Mouse (Mus musculus) embryonic facial prominence, embryonic 12.5 days (tissue): Measurements from ENCODE around the gene Frmd8. TPM values are rescaled to one million over a fixed set of nuclear protein-coding genes. Genes with fewer than 3 reads are reported as not detected.

Experiments used
- ATAC-seq: fragments of 200-750 bp; cut with Nextera tagmentation; 2 replicates; pipeline ENCODE4 v1.8.0; 2017; ENCODE audit not compliant: insufficient number of reproducible peaks, insufficient read depth, low FRiP score, low TSS enrichment
- H3K27ac ChIP-seq: fragments of 300-500 bp; sonication (generic); 2 replicates; pipeline ENCODE4 v1.5.1; 2016; ENCODE audit warnings: mild to moderate bottlenecking
- H3K27me3 ChIP-seq: fragments of 300-500 bp; sonication (generic); 2 replicates; pipeline ENCODE4 v1.6.1; 2016; ENCODE audit warnings: mild to moderate bottlenecking, moderate library complexity
- H3K36me3 ChIP-seq: fragments of 300-500 bp; sonication (generic); 2 replicates; pipeline ENCODE4 v1.6.1; 2016; ENCODE audit warnings: mild to moderate bottlenecking
- H3K4me1 ChIP-seq: fragments of 300-500 bp; sonication (generic); 2 replicates; pipeline ENCODE4 v1.6.1; 2016
- H3K4me2 ChIP-seq: fragments of 300-500 bp; sonication (generic); replicated peaks from 2 replicates; pipeline ENCODE4 v1.6.1; 2016; ENCODE audit warnings: mild to moderate bottlenecking, moderate library complexity
- H3K4me3 ChIP-seq: fragments of 300-500 bp; sonication (generic); 2 replicates; pipeline ENCODE4 v1.5.1; 2016; ENCODE audit warnings: mild to moderate bottlenecking
- H3K9ac ChIP-seq: fragments of 300-500 bp; sonication (generic); 2 replicates; pipeline ENCODE4 v1.6.1; 2016; ENCODE audit warnings: mild to moderate bottlenecking, moderate library complexity
- H3K9me3 ChIP-seq: fragments of 300-500 bp; sonication (generic); 2 replicates; pipeline ENCODE4 v1.6.1; 2016; ENCODE audit warnings: mild to moderate bottlenecking, moderate library complexity
- WGBS: fragments of 180-500 bp; shearing (Covaris S2); methylation state at CpG from one replicate; pipeline ENCODE4 v1.1.7; 2016; 5-methylcytosine and 5-hydroxymethylcytosine counted together
- polyA plus RNA-seq: library from polyadenylated mRNA; unstranded; fragments of >200 nt; fragmentation: Nextera tagmentation; extraction: Ambion mirVana; gene quantifications from 2 replicates; pipeline ENCODE4 v1.2.1, GENCODE M21; 2016

Gene Frmd8
- polyA plus RNA-seq, 1 experiment from 2014 or later = 41.4 TPM

DNA sequence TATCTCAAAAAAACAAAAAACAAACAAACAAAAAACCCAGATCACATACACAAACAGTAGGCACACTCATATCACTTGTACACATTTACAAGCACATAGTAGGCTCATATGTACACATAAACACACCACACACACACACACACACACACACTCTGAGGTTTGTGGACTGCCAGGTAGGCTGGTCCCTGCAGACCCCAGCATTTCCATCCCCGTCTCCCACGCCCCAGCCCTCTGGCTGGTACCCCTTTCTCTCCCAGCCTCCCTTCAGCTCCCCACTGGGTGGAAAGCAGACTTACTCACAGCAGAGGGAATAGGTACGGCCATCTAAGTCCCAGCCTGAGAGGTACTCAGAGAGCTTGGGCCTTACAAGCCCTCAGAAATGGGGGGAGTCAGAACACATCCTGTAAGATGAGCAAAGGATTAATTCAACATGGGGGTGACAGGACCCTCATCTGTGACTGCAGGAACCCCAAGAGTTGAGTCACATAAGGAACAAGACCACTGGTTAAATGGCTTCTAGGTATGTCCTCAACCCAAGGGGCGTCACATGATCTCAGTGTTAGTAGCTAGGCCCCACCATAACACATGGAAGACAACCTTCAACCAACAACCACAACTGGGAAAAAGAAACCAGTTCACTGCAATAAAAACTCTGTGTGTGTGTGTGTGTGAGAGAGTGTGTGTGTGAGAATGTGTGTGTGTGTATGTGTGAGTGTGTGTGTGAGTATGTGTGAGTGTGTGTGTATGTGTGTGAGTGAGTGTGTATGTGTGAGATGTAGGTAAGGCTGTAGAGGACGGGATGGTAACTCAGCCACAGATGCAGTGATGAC is 49.0 kb downstream of the Frmd8 start:
- Histone ChIP-seq H3K4me3 (no peak overlapping the region), H3K27ac (no peak overlapping the region), H3K9ac (no peak overlapping the region), H3K36me3 (no peaks in the 10 kb centered on the region), H3K4me2 (no peak overlapping the region), H3K9me3 (no peaks in the 10 kb centered on the region), H3K27me3 (no peaks in the 10 kb centered on the region), H3K4me1 (peaks cover 26% of the 10 kb centered on the region)
- no peak for ATAC-seq
- WGBS = 86% methylated on average over 5 of the region's 5 CpGs

DNA sequence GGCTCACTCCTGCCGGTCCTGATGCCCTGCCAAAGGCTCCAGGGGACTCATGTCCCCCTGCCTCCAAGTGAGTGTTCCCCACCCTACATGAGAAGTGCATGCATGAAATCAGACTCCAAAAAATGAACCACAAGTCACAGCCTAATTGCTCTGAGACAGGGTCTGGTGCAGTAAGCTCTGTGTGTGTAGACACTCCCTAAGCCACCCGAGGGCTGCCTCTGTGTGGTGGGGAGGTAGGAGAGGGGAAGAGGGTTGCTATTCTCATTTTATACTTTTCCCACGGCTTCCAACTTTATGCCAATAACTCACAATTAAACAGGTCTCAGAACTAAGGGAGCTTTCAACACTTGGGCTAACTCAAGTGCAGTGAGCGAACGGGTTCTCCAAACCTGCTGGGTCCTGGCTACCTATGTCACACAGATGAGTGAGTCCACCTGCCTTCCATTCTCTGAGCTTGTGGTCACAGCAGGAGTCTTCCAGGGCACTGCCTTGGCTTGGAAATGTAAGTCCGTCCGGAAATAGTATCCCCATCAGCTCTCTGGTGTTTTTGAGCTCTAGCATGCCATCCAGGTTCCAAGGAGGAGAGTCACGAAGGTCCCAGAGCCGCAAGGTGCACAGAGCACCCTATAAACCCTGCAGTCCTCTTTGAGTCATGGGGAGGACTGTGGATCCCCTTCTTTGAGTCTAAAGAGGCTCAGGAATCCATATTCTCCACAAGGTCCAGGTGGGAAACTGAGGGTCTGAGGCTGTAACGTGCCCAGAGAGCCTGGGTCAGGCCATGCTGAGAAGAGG is 50.1 kb downstream of the Frmd8 start:
- Histone ChIP-seq H3K4me2 (no peak overlapping the region), H3K4me3 (no peak overlapping the region), H3K4me1 (peaks cover 26% of the 10 kb centered on the region), H3K36me3 (no peaks in the 10 kb centered on the region), H3K27me3 (no peaks in the 10 kb centered on the region), H3K9me3 (no peaks in the 10 kb centered on the region), H3K9ac (0 out of 2 replicates have a peak overlapping the region, but pooled peaks have one; percentile 7), H3K27ac (no peak overlapping the region)
- WGBS = 72% methylated on average over 10 of the region's 10 CpGs
- no peak for ATAC-seq

DNA sequence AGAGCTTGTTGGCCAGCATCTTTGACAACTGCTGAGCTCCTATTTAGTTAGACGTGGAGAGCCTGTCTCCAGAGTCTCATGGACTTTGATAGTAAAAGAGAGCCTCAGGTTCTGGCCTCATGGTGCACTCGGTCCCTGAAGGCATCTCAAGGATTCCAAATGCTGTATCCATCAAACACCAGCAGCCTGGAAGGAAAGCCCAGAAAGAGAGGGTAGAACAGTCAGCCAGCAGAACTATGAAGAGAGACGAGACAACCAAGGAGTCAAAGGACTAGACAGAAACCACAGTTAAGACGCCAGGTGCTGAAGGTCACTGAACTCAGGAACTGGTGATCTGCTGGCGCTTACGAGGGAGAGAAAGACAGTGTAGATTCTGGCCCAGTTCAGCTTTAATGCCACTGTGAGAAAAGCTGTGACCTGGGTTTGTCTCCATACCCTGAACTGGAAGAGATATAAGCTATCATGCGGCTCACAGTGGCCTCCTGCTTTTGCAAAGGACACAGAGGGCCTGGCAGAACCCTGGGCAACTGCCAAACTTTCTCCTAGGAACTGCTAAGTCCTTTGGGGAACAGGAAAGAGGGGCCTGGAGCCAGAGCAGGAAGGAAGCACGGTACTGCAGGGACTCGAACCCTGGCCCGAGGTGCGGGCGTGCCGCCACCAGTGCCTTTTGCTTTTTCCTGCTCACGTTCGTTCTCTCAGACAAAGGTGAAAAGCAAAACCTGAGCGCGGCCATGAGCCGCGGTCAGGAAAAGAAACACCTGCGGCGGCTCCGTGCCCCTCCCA is 50.8 kb downstream of the Frmd8 start:
- Histone ChIP-seq H3K4me1 (peaks cover 26% of the 10 kb centered on the region), H3K9ac (0 out of 2 replicates have a peak overlapping the region, but pooled peaks have one; percentile 7), H3K27ac (no peak overlapping the region), H3K4me2 (no peak overlapping the region), H3K36me3 (no peaks in the 10 kb centered on the region), H3K27me3 (no peaks in the 10 kb centered on the region), H3K4me3 (no peak overlapping the region), H3K9me3 (no peaks in the 10 kb centered on the region)
- ATAC-seq = no peak
- 72% methylated on average over 22 of the region's 22 CpGs for WGBS

DNA sequence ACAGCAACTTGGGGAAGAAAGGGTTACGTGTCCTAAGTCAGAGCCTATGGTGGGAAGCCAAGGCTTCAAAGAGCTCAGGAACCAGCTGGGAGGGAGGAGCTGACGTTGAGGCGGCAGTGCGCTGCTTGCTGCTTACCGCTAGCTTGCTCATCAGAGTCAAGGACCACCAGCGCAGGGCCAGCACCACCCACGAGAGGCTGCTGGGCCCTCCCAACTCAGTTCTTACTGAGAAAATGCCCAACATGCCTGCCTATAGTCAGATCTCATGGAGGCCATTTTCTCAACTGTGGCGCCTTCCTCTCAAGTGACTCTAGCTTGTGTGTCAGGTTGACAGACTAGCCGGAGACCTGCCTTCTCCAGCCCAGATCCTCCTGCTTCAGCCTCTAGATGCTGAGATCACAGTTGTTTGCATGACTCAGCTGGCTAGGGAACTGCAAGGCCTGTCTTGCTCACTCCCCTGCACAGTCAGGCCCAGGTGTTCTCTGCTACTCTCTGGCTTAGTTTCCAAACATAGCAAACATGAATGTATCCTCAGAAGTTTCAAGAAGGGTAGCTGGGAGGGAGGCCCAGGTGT is 51.7 kb downstream of the Frmd8 start:
- Histone ChIP-seq H3K27ac (no peak overlapping the region; the same call in 1 of the 2 replicates), H3K9ac (no peak overlapping the region), H3K36me3 (no peaks in the 10 kb centered on the region), H3K4me3 (no peak overlapping the region), H3K27me3 (no peaks in the 10 kb centered on the region), H3K9me3 (no peaks in the 10 kb centered on the region), H3K4me2 (0 out of 2 replicates have a peak overlapping the region, but pooled peaks have one; percentile 8), H3K4me1 (peaks cover 26% of the 10 kb centered on the region)
- no peak for ATAC-seq
- 26% methylated on average over 9 of the region's 9 CpGs for WGBS

DNA sequence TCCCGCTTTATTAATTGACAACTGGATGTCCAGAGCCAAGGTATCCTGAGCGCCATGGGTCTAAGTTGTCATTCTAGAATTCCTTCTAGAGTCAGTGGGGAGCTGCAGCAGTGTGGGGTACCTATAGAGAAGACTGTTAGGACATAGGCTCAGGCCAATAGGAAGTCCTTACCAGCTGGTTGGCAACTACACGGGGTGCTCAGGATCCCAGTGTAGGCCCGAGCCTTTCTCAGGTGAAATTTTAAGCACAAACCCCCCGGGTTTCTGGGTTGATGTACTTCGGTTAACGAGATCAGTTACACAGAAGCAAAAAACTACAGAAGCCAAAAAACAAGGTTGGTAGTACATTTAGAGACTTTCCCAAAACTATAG is 52.3 kb downstream of the Frmd8 start:
- Histone ChIP-seq H3K4me2 (no peak overlapping the region), H3K27me3 (no peaks in the 10 kb centered on the region), H3K4me1 (peaks cover 31% of the 10 kb centered on the region), H3K9me3 (no peaks in the 10 kb centered on the region), H3K9ac (no peak overlapping the region), H3K27ac (no peak overlapping the region), H3K4me3 (no peak overlapping the region), H3K36me3 (no peaks in the 10 kb centered on the region)
- ATAC-seq = no peak
- 71% methylated on average over 7 of the region's 7 CpGs for WGBS

DNA sequence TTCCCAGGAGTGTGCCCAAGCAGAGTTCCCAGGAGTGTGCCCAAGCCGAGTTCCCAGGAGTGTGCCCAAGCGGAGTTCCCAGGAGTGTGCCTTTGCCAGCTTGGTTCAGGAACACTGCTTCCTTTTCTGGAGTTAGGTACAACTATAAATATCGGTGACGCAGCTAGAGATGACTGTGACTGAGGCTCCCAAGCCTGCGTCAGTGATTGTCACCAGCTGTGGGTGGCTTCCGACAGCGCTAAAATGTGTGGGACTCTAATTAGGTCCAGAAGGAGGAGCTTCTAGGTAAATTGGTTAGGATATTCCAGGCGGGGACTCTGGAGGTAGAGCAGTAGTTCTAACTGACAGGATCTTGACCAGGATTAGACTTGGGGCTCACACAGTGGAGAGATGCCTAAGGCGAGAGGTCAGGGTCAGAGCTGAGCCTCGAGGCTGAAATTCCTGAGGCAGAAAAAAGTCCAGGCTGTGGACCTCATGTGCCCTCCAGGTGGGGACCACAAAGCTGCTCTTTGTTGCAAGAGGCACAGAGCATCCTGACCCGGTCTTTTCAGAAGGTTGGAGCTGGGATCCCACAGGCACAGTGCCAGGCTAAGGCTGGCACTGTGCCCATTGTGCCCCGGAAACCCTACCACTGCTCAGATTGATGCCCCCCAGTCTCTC is 52.8 kb downstream of the Frmd8 start:
- 20% methylated on average over 12 of the region's 12 CpGs for WGBS
- 0 out of 2 replicates have a peak, but pooled peaks have one; percentile 18 for ATAC-seq
- no peaks in the 10 kb centered on the region for H3K36me3 ChIP-seq
- H3K27me3 ChIP-seq = no peaks in the 10 kb centered on the region
- H3K9me3 ChIP-seq = no peaks in the 10 kb centered on the region
- H3K4me2 ChIP-seq = no peak overlapping the region
- H3K4me3 ChIP-seq = no peak overlapping the region
- no peak overlapping the region for H3K9ac ChIP-seq
- peaks cover 34% of the 10 kb centered on the region for H3K4me1 ChIP-seq
- H3K27ac ChIP-seq = no peak overlapping the region

DNA sequence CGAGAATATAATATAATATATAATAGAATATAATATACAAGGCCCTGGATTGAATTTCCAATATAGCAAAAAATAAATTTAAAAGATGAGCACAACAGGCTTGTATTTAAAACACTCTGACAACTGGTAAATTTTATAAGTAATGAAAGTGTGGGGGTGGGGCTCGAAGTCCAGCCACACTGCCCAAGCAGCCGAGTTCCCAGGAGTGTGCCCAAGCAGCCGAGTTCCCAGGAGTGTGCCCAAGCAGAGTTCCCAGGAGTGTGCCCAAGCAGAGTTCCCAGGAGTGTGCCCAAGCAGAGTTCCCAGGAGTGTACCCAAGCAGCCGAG is 53.3 kb downstream of the Frmd8 start:
- no peak for ATAC-seq
- Histone ChIP-seq H3K9ac (no peak overlapping the region), H3K4me3 (no peak overlapping the region), H3K9me3 (no peaks in the 10 kb centered on the region), H3K36me3 (no peaks in the 10 kb centered on the region), H3K27me3 (no peaks in the 10 kb centered on the region), H3K27ac (no peak overlapping the region), H3K4me2 (no peak overlapping the region), H3K4me1 (peaks cover 34% of the 10 kb centered on the region)
- WGBS = 59% methylated on average over 5 of the region's 5 CpGs

DNA sequence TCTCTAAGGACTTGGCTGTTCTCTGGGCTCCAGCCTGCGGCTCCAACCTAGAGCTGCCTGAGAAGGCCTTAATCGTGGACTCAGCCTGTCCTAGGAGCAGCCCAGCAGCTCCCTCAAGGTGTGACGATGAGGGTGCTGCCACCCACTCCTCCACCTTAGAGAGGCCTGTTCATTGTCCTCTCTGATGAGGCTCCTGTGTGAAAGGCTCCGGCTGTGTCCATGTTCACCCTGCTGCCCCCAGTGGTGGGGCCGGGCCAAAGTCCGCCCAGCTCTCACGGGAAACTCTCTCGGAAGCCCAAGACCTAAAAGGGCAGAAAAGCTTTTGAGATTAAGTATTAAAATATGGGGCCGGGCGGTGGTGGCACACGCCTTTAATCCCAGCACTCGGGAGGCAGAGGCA is 55.5 kb downstream of the Frmd8 start:
- Histone ChIP-seq H3K27me3 (no peaks in the 10 kb centered on the region), H3K9ac (no peak overlapping the region), H3K4me1 (peaks cover 28% of the 10 kb centered on the region), H3K27ac (no peak overlapping the region), H3K36me3 (no peaks in the 10 kb centered on the region), H3K4me3 (no peak overlapping the region), H3K9me3 (no peaks in the 10 kb centered on the region), H3K4me2 (no peak overlapping the region)
- WGBS = 49% methylated on average over 12 of the region's 12 CpGs
- no peak for ATAC-seq

DNA sequence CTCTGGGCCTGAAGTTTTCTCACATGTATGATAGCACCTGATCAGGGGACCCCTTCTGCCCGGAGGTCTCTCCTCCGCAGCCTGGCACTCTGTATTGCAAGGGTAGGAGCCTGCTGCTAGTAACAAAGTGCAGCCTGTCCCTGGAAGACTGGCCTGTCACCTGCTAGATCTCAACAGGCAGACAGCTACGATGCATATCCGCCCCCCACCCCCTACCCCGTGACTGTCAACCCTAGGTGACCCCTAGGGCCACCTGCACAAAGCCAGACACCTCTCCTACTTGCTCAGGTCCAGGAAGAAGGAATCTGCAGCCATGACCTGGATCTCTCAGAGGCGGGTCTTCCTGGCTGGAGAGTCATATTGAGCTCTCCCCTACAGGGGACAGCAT is 56.5 kb downstream of the Frmd8 start:
- Histone ChIP-seq H3K27ac (no peak overlapping the region), H3K36me3 (no peaks in the 10 kb centered on the region), H3K27me3 (no peaks in the 10 kb centered on the region), H3K9me3 (no peaks in the 10 kb centered on the region), H3K4me3 (no peak overlapping the region), H3K4me2 (no peak overlapping the region), H3K9ac (no peak overlapping the region), H3K4me1 (peaks cover 25% of the 10 kb centered on the region)
- ATAC-seq = no peak; the same call in 1 of the 2 replicates
- WGBS = 75% methylated on average over 6 of the region's 6 CpGs

DNA sequence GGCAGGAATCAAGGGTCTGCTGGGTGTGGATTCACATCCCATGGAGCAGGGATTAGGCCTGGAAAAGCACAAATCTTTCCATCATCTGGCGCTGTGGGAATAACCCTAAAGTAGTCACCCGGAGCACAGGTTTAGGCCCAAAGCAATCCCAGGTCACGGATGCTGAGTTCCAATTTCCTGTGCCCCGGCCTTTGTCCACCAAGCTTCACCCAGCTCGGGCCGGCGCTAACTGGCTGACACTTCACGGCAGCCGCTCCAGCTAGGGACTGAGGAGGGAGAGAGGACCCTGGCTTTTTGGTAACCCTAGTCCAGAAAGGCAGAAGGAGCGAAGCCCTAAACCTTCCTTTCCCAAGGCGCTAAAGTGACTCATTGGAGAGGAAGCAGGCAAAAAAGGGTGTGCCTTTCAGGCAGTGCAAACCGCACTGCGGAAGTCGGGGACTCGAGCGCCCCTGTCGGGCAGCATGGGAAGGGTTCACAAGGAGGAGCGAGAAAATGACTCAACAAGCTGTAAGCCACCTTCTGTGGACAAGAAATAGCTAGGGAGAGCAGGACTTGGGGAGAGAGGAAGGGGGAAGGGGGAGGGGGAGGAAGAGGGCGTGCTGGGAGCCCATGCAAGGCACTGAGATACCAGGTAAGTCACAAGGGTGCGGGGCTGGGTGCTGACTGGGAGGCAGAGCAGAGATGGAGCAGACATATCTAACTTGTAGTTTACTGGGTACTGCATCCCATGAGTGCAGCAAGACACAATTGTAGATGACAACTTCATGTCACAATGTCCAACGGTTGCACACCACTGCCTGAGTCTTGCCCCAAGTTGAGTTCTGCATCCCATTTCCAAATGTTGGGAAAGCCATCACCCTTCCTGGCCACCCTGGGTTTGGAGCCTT is 57.1 kb downstream of the Frmd8 start:
- Histone ChIP-seq H3K4me3 (peak overlapping the region; percentile 29; the same call in 1 of the 2 replicates), H3K4me2 (peak overlapping the region; percentile 45), H3K27ac (peak overlapping the region; percentile 76), H3K9ac (peak overlapping the region; percentile 47), H3K4me1 (peaks cover 19% of the 10 kb centered on the region), H3K27me3 (no peaks in the 10 kb centered on the region), H3K36me3 (no peaks in the 10 kb centered on the region), H3K9me3 (no peaks in the 10 kb centered on the region)
- no peak; the same call in none of the 2 replicates for ATAC-seq
- 13% methylated on average over 21 of the region's 21 CpGs for WGBS
